Mouse (Mus musculus) 416B (cell line): Measurements from ENCODE around the gene Slc40a1.

ENCODE experiments used
- DNase-seq: peaks from one replicate; pipeline ENCODE4 v3.0.0; 2011; ENCODE audit warnings: low read depth

Slc40a1 gene

DNA sequence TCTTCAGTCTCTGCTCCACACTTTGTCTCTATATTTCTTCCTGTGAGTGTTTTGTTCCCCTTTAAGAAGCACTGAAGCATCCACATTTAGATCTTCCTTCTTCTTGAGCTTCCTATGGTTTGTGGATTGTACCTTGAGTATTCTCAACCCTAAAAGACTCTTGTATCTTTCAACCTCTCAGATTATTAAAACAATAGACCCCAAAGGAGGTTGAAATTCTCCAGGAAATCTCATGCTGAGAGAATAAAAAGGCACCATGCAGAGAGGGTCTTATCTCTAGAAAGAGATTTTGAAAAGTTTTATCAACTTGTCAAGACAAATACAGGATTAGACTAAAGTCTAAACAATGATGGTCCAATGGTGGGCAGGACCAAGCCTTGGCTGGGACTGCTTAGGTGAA, 42.9 kb downstream of the Slc40a1 start:
- no peak for DNase-seq

- no peak for DNase-seq
These were observed 44.2 kb downstream of the Slc40a1 start for GRCm38 (mm10) chr1:45882076-45882475.

DNA sequence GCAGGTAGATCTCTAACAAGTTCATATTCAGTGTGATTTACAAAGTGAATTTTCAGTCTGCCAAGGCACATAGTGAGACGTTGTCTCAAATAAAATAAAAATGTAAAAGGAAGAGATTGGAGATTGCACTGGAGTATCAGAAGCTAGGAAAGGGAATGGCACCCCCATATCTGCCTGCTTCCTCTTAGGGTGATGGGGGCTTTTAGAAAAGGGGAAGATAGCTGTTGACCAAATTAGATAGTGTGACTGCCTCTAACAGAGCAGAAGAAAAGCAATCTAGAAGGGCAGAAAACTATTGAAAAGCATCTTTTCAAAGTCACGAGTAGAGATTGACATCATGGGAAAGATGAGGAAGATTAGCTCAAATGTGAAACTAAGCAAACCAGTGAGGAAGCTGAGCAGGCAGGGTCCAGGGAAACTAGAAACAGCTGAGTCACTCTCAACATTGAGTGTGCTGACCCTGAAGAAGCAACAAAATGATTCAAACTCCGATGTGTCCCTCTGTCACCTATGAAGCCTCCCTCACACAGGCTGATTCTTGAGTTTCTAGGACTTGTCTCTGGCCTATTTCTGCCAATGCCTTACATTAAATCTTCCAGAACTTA, 45.0 kb downstream of the Slc40a1 start:
- DNase-seq = peak; percentile 21

- DNase-seq = no peak
These were observed 48.9 kb downstream of the Slc40a1 start for GRCm38 (mm10) chr1:45877463-45877862.

DNA sequence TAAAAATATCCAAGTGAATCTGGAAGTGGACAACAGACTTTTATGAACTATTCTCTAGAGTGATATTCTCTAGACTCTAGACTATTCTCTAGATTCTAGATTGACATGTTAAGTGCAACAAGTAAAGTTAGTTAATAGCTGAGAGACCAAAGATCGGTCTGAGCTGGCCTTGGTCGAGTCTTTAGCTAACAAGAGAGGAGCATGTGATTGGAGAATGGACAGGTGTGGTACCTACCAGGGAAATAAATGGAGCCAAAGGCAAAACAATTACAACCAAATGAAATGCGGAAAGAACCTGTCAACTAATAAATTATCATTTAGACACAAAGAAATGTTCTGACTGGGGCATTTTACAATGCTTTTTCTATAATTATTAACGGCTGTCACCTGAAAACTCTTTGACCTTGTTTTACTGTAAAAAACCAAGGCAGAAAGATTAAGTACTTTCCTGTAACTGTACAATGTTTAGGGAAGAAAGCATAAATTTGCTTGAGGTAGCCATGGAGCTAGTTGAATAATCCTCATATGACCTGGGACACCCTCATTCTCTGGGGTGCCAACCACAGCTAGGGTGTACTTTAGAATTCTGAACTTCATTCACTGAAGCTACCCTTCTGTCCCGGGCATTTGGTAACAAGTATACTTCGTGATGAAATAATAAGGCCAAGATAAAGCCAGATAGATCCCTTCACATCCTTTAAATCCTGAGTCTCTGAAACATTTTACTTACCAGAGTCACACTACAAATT, 49.7 kb downstream of the Slc40a1 start:
- no peak for DNase-seq

DNA sequence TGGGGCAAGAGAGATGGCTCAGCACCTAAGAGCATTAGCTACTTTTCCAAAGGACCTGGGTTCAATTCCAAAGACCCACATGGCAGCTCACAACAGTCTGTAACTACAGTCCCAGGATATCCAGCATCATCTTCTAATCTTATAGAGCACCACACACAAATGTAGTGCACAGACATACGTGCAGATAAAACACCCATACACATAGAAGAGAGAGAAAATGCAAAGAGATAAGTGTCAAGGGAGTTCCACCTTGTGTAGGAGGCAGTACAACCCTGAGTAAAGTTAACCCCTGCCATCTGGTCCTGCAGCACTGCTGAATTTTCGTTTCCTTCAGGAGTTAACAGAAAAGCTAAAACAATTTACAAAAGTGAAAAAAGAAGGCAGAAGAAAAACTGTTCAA, 50.7 kb downstream of the Slc40a1 start:
- DNase-seq = no peak

DNA sequence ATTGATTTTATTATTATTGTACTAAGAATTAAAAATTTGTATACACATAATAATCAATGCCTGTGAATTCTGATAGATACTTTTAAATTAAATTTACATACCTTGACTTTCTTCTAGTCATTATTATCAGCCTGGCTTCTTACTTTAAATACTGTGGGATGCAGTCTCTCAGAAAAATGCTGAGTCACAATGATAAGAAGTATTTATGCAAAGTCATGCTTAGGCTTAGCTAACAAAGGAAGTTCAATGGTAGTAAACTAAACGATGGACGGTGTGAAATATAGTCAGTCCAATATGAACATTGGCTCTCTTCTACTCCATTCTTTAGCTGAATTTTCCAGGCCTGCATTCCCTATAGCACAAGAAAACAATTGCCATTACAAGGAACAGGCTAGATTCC, 53.1 kb downstream of the Slc40a1 start:
- DNase-seq = peak; percentile 60

- DNase-seq = peak; percentile 55
These were observed 57.7 kb downstream of the Slc40a1 start for GRCm38 (mm10) chr1:45868479-45869137.

DNA sequence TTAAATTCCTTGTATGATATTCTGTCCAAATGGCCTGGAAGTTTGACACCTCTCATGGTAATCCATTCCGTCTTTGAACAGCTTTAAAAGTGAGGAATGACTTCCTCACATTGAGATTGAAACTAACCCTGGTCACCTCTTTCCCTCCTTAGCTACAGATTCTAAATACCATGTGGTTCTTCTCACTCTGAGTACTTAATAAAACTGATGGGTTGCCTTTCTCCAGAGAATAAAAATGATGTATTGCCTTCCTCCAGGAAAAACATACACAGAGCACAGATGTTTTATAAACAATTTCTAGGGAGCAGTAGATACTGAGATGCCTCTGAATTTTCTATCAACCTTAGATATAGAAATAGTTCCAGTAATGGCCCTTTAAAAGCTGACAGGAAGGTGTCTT, 58.3 kb downstream of the Slc40a1 start:
- DNase-seq = no peak

- no peak for DNase-seq
These were observed 59.9 kb downstream of the Slc40a1 start for GRCm38 (mm10) chr1:45866288-45867018.

DNA sequence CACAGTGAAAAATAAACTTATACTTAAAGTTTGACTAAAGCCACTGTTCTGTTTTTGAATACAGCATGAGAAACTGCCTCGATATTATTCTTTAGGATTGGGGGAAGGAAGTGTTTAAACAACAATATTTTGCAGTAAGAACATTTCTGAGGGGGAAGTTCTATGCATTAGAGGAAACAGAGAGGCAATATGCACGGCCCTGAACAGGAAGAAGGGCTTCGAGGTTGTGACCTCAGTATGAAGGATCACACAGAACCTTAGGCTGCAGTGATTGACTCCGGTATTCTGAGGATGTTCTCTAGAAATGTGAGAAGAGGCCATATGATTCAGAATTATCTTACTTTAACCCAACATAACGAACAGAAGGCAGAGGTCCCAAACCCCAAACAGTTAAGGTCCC, 60.6 kb downstream of the Slc40a1 start:
- DNase-seq = no peak

DNA sequence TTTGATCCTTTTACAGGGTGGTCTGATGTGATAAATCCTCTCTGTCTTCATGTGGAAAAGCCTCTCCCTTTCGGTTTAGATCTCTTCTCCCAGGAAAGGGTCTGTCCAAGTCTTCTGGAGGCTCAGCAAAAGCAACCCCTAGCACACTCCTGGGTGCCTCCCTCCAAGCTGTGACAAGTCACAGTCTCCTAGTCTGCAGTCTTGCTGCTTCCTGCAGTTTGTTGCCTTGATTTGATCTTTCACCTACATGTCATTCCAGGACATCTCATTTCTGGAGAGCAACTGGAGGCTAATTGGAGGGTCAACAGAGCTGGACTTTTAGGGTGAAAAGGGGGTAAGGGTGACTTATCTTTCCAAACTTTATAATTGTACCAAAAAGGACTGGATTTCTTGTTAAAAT, 61.0 kb downstream of the Slc40a1 start:
- DNase-seq = no peak

GRCm38 (mm10) chr1:45864564-45865014, 61.7 kb downstream of the Slc40a1 start:
- no peak for DNase-seq

DNA sequence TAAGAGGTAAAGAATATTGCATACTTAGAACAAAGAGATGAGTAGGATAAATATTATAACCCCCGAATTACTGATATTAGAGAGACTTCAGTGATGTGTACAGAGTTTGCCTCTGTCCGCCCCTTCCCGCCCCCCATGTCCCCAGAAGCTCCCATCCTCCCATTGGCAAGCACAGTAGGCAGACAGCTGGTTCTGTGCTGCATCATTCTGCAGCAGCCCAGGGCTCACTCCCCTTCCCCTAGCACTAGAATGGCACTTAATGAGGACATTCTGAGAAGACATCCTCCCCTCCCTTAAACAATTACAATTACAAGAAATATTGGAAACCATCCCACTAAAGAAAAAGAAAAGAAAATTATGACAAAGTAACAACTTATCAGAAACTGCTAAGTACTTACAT, 62.7 kb downstream of the Slc40a1 start:
- no peak for DNase-seq

GRCm38 (mm10) chr1:45861162-45861561, 65.2 kb downstream of the Slc40a1 start:
- no peak for DNase-seq

- DNase-seq = peak; percentile 57
These were observed 66.0 kb downstream of the Slc40a1 start for GRCm38 (mm10) chr1:45860349-45860748.
